Mouse (Mus musculus) liver (tissue): ENCODE measurements around the gene Plekha7.
A peak's percentile ranks its signal among the peaks of the same experiment; 100 is the strongest.

Experiments used
- DNase-seq: peaks from one replicate; pipeline ENCODE4 v3.0.0-alpha.2; 2020; ENCODE audit warnings: mixed read lengths

Plekha7 gene

GRCm38 (mm10) chr7:116247377-116247729 lies 60.8 kb downstream of the Plekha7 start:
- DNase-seq, result no peak

GRCm38 (mm10) chr7:116246696-116247376 lies 61.3 kb downstream of the Plekha7 start:
- no peak for DNase-seq

- DNase-seq, result no peak
Observed at GRCm38 (mm10) chr7:116245815-116246695, 62.1 kb downstream of the Plekha7 start.

- no peak for DNase-seq
Observed at GRCm38 (mm10) chr7:116244302-116245165, 63.6 kb downstream of the Plekha7 start.

GRCm38 (mm10) chr7:116242810-116243209 lies 65.4 kb downstream of the Plekha7 start:
- DNase-seq, result no peak

GRCm38 (mm10) chr7:116241601-116242000 lies 66.6 kb downstream of the Plekha7 start:
- DNase-seq, result no peak

GRCm38 (mm10) chr7:116240791-116241474 lies 67.2 kb downstream of the Plekha7 start:
- DNase-seq, result no peak

GRCm38 (mm10) chr7:116240353-116240752 lies 67.8 kb downstream of the Plekha7 start:
- DNase-seq, result no peak

GRCm38 (mm10) chr7:116238320-116238719 lies 69.9 kb downstream of the Plekha7 start:
- DNase-seq, result no peak

GRCm38 (mm10) chr7:116237157-116237981 lies 70.8 kb downstream of the Plekha7 start:
- DNase-seq, result peak; percentile 20

GRCm38 (mm10) chr7:116236608-116237007 lies 71.6 kb downstream of the Plekha7 start:
- no peak for DNase-seq

GRCm38 (mm10) chr7:116234287-116234806 lies 73.8 kb downstream of the Plekha7 start:
- no peak for DNase-seq

GRCm38 (mm10) chr7:116230811-116231609 lies 77.2 kb downstream of the Plekha7 start:
- no peak for DNase-seq

GRCm38 (mm10) chr7:116226877-116227282 lies 81.3 kb downstream of the Plekha7 start:
- no peak for DNase-seq

GRCm38 (mm10) chr7:116226316-116226715 lies 81.9 kb downstream of the Plekha7 start:
- no peak for DNase-seq

GRCm38 (mm10) chr7:116224543-116224942 lies 83.6 kb downstream of the Plekha7 start:
- no peak for DNase-seq

- no peak for DNase-seq
Observed at GRCm38 (mm10) chr7:116223010-116223783, 85.0 kb downstream of the Plekha7 start.

GRCm38 (mm10) chr7:116222288-116223009 lies 85.7 kb downstream of the Plekha7 start:
- peak; percentile 43 for DNase-seq

GRCm38 (mm10) chr7:116221883-116222282 lies 86.3 kb downstream of the Plekha7 start:
- DNase-seq, result no peak
